Mouse (Mus musculus) midbrain, postnatal 0 days (tissue): ENCODE results near the gene Map3k6. TPM values are rescaled to one million over a fixed set of nuclear protein-coding genes. Genes with fewer than 3 reads are reported as not detected.

Experiments used
- ATAC-seq: fragments of 200-750 bp; cut with Nextera tagmentation; 2 replicates; pipeline ENCODE4 v1.8.0; 2017; ENCODE audit warnings: moderate number of reproducible peaks, mild to moderate bottlenecking, moderate TSS enrichment, moderate library complexity; ENCODE audit not compliant: low FRiP score
- DNase-seq: peaks from one replicate; pipeline ENCODE4 v3.0.0-alpha.2; 2015; ENCODE audit warnings: low spot score
- H3K27ac ChIP-seq: fragments of 300-500 bp; sonication (generic); 2 replicates; pipeline ENCODE4 v1.5.1; 2014; ENCODE audit warnings: low read depth, mild to moderate bottlenecking, low read length, mixed read lengths
- H3K27me3 ChIP-seq: fragments of 300-500 bp; sonication (generic); 2 replicates; pipeline ENCODE4 v1.6.1; 2014; ENCODE audit warnings: low read length, control low read depth, mixed read lengths; ENCODE audit not compliant: insufficient read depth
- H3K36me3 ChIP-seq: fragments of 300-500 bp; sonication (generic); 2 replicates; pipeline ENCODE4 v1.6.1; 2014; ENCODE audit warnings: low read length, control low read depth, mixed read lengths; ENCODE audit not compliant: insufficient read depth
- H3K4me1 ChIP-seq: fragments of 300-500 bp; sonication (generic); 2 replicates; pipeline ENCODE4 v1.6.1; 2014; ENCODE audit warnings: mild to moderate bottlenecking, control low read depth, antibody characterized with exemption, low read length, mixed read lengths; ENCODE audit not compliant: insufficient read depth
- H3K4me2 ChIP-seq: fragments of 300-500 bp; sonication (generic); 2 replicates; pipeline ENCODE4 v1.6.1; 2014; ENCODE audit warnings: low read depth, mild to moderate bottlenecking, low read length, mixed read lengths; ENCODE audit not compliant: poor library complexity, severe bottlenecking
- H3K4me3 ChIP-seq: fragments of 300-500 bp; sonication (generic); 2 replicates; pipeline ENCODE4 v1.5.1; 2014; ENCODE audit warnings: low read depth, mild to moderate bottlenecking, low read length, moderate library complexity
- H3K9ac ChIP-seq: fragments of 300-500 bp; sonication (generic); replicated peaks from 2 replicates; pipeline ENCODE4 v1.6.1; 2014; ENCODE audit warnings: mild to moderate bottlenecking, low read length, moderate library complexity, mixed read lengths; ENCODE audit not compliant: poor library complexity, severe bottlenecking
- H3K9me3 ChIP-seq: fragments of 300-500 bp; sonication (generic); 2 replicates; pipeline ENCODE4 v1.6.1; 2016; ENCODE audit warnings: low read length, control low read depth
- CTCF ChIP-seq: IDR thresholded peaks from 2 replicates; pipeline ENCODE4 v1.5.1; 2016; ENCODE audit warnings: antibody characterized with exemption, mild to moderate bottlenecking
- WGBS: fragments of 180-500 bp; shearing (Covaris S2); extraction: QIAGEN DNeasy Blood & Tissue Kit; methylation state at CpG from one replicate; pipeline ENCODE4 v1.1.7; 2014; 5-methylcytosine and 5-hydroxymethylcytosine counted together
- polyA plus RNA-seq: library from polyadenylated mRNA; unstranded; fragments of >200 nt; fragmentation: Nextera tagmentation; extraction: Ambion mirVana; gene quantifications from 2 replicates; pipeline ENCODE4 v1.2.1, GENCODE M21; 2015
- total RNA-seq: library from RNA; depleted of rRNA; stranded (reverse); fragments of >200 nt; gene quantifications from 2 replicates; pipeline ENCODE4 v1.2.3, GENCODE M21; 2014

Map3k6 gene
- total and polyA plus RNA-seq, 2 experiments from 2014 or later = 4.1 to 7.6 TPM

DNA sequence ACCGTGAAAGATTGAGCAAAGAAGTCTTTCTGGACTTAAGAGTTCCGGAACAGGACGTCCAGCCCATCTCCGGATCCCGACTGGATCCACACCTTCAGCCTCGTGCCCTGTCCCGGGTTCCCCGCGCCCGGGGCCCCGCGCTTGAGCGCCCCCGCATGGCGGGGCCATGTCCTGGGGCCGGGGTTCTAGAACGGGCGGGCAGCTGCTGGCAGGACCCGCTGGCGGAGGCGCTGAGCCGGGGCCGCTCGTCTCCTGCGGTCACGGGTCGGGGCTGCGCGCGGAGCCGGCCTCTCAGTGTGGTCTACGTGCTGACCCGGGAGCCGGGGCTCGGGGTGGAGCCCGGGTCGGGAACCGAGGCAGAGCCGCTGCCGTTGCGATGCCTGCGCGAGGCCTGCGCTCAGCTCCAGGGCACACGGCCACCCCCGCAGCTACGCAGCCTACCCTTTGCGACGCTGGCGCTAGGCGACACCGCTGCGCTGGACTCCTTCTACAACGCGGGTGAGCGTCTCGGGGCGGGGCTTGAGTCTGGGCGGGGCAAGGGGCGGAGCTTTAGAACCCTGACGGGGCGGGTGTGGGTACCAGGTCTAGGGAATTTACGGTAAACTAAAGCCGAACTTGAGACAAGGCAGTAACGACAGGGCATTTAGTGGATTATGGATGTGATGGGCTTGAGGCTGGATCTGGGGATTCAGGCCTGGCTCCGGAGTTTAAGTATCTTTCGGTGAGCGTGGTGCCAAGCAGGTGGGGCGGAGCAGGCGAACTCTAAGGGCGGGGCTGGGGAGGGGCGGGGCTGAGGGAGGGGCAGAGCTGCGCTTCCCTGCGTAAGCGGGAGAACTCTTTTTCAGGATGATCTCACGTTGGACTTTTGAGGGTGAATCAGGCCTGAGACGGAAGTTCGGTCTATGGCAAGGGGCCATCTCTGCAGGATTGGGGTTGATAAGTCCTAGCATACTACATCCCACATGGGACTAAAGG is 603 bp downstream of the Map3k6 start:
- WGBS = 2% methylated on average over 78 of the region's 78 CpGs
- DNase-seq = peak; percentile 80
- Histone ChIP-seq H3K27ac (peak overlapping the region; percentile 2; the same call in 1 of the 2 replicates), H3K27me3 (peaks cover 37% of the 10 kb centered on the region; the same call in 1 of the 2 replicates), H3K9ac (peak overlapping the region; percentile 40), H3K4me3 (peak overlapping the region; percentile 49), H3K4me2 (peak overlapping the region; percentile 79), H3K9me3 (no peaks in the 10 kb centered on the region), H3K4me1 (0 out of 2 replicates have a peak, but pooled peaks cover 4% of the 10 kb centered on the region), H3K36me3 (no peaks in the 10 kb centered on the region)
- TF ChIP-seq CTCF = peak; percentile 42
- ATAC-seq = peak; percentile 88

GRCm38 (mm10) chr4:133241910-133242309 is 1.3 kb downstream of the Map3k6 start:
- peak overlapping the region; percentile 79 for H3K4me2 ChIP-seq
- DNase-seq = no peak
- 39% methylated on average over 11 of the region's 11 CpGs for WGBS
- H3K27me3 ChIP-seq = peaks cover 38% of the 10 kb centered on the region
- peak overlapping the region; percentile 49 for H3K4me3 ChIP-seq
- H3K9me3 ChIP-seq = no peaks in the 10 kb centered on the region
- no peaks in the 10 kb centered on the region for H3K36me3 ChIP-seq
- TF ChIP-seq CTCF = no peak
- no peak for ATAC-seq
- H3K9ac ChIP-seq = no peak overlapping the region
- H3K4me1 ChIP-seq = 0 out of 2 replicates have a peak, but pooled peaks cover 4% of the 10 kb centered on the region
- no peak overlapping the region for H3K27ac ChIP-seq

DNA sequence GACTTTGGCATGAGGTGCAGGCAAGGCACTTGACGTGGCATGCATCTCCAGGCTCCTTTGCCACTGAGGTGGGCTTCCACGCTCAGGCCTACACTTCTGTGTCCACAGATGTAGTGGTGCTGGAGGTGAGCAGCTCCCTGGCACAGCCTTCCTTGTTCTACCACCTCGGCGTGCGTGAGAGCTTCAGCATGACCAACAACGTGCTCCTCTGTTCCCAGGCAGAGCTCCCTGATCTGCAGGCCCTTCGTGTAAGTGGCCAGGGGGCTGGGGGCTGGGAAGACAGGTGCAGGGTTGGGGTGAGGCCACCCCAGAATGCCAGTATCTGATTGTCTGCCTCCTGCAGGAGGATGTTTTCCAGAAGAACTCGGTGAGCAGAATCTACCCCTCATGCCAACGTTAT is 2.1 kb downstream of the Map3k6 start:
- no peak overlapping the region for H3K4me3 ChIP-seq
- TF ChIP-seq CTCF = no peak
- no peak overlapping the region for H3K9ac ChIP-seq
- peaks cover 45% of the 10 kb centered on the region for H3K27me3 ChIP-seq
- H3K4me2 ChIP-seq = no peak overlapping the region
- 0 out of 2 replicates have a peak, but pooled peaks cover 4% of the 10 kb centered on the region for H3K4me1 ChIP-seq
- no peaks in the 10 kb centered on the region for H3K36me3 ChIP-seq
- DNase-seq = no peak
- ATAC-seq = no peak
- no peak overlapping the region for H3K27ac ChIP-seq
- WGBS = 58% methylated on average over 9 of the region's 9 CpGs
- no peaks in the 10 kb centered on the region for H3K9me3 ChIP-seq

GRCm38 (mm10) chr4:133243538-133243937 is 2.9 kb downstream of the Map3k6 start:
- Histone ChIP-seq H3K27me3 (peaks cover 53% of the 10 kb centered on the region), H3K9me3 (no peaks in the 10 kb centered on the region), H3K27ac (no peak overlapping the region), H3K36me3 (no peaks in the 10 kb centered on the region), H3K4me2 (no peak overlapping the region), H3K4me1 (0 out of 2 replicates have a peak, but pooled peaks cover 4% of the 10 kb centered on the region), H3K4me3 (no peak overlapping the region), H3K9ac (no peak overlapping the region)
- TF ChIP-seq CTCF = no peak
- ATAC-seq (no peak), DNase-seq (no peak)
- WGBS = 82% methylated on average over 13 of the region's 13 CpGs

- Histone ChIP-seq H3K9ac (no peak overlapping the region), H3K4me2 (no peak overlapping the region), H3K9me3 (no peaks in the 10 kb centered on the region), H3K36me3 (no peaks in the 10 kb centered on the region), H3K27ac (no peak overlapping the region), H3K27me3 (peaks cover 53% of the 10 kb centered on the region), H3K4me3 (no peak overlapping the region), H3K4me1 (0 out of 2 replicates have a peak, but pooled peaks cover 4% of the 10 kb centered on the region)
- WGBS = 88% methylated on average over 1 of the region's 1 CpGs
- no peak for DNase-seq
- no peak for ATAC-seq
- no peak for TF ChIP-seq CTCF
Measured at GRCm38 (mm10) chr4:133244289-133244688, 3.7 kb downstream of the Map3k6 start.

GRCm38 (mm10) chr4:133247072-133247471 is 6.5 kb downstream of the Map3k6 start:
- Histone ChIP-seq H3K36me3 (no peaks in the 10 kb centered on the region), H3K9me3 (no peaks in the 10 kb centered on the region), H3K9ac (no peak overlapping the region), H3K27me3 (peaks cover 63% of the 10 kb centered on the region), H3K4me2 (no peak overlapping the region), H3K4me3 (no peak overlapping the region), H3K27ac (no peak overlapping the region), H3K4me1 (no peaks in the 10 kb centered on the region; the same call in 1 of the 2 replicates)
- ATAC-seq (no peak), DNase-seq (no peak)
- no peak for TF ChIP-seq CTCF
- WGBS = 27% methylated on average over 15 of the region's 15 CpGs
